Mouse (Mus musculus): ENCODE data around the gene Aup1.

Gene Aup1

GRCm38 (mm10) chr6:83031111-83031510 is 23.2 kb upstream of the Aup1 start:
- no peak for DNase-seq (ENCODE audit: low spot score)

GRCm38 (mm10) chr6:83031921-83032590 is 22.3 kb upstream of the Aup1 start:
- no peak for DNase-seq (ENCODE audit: low spot score)

- peak; percentile 60 for DNase-seq (ENCODE audit: low spot score)
Observed at GRCm38 (mm10) chr6:83032769-83033191, 21.5 kb upstream of the Aup1 start.

- DNase-seq (ENCODE audit: low spot score), result peak; percentile 74
Observed at GRCm38 (mm10) chr6:83033249-83034185, 20.8 kb upstream of the Aup1 start, which contains the start of the genes Dok1 and Loxl3. Gene Dok1, minus strand, starts transcription at chr6:83033471. Gene Loxl3, plus strand, starts transcription at chr6:83034173.

GRCm38 (mm10) chr6:83034463-83035055 is 19.8 kb upstream of the Aup1 start:
- DNase-seq (ENCODE audit: low spot score), result peak; percentile 16

GRCm38 (mm10) chr6:83037188-83037587 is 17.1 kb upstream of the Aup1 start:
- no peak for DNase-seq (ENCODE audit: low spot score)

- DNase-seq (ENCODE audit: low spot score), result peak; percentile 90
Observed at GRCm38 (mm10) chr6:83038496-83039012, 15.8 kb upstream of the Aup1 start.

- DNase-seq (ENCODE audit: low spot score), result no peak
Observed at GRCm38 (mm10) chr6:83040601-83041000, 13.7 kb upstream of the Aup1 start.

GRCm38 (mm10) chr6:83043561-83043960 is 10.8 kb upstream of the Aup1 start:
- no peak for DNase-seq (ENCODE audit: low spot score)

GRCm38 (mm10) chr6:83043993-83044392 is 10.3 kb upstream of the Aup1 start:
- DNase-seq (ENCODE audit: low spot score), result no peak

GRCm38 (mm10) chr6:83044742-83045141 is 9.6 kb upstream of the Aup1 start:
- DNase-seq (ENCODE audit: low spot score), result no peak

GRCm38 (mm10) chr6:83049367-83049766 is 5.0 kb upstream of the Aup1 start:
- DNase-seq (ENCODE audit: low spot score), result no peak

GRCm38 (mm10) chr6:83053136-83053960 is 973 bp upstream of the Aup1 start:
- DNase-seq (ENCODE audit: low spot score), result peak; percentile 55

GRCm38 (mm10) chr6:83054871-83055431 is 630 bp downstream of the Aup1 start, which contains the start of gene Htra2:
Gene Htra2, minus strand, starts transcription at chr6:83055273.
- DNase-seq (ENCODE audit: low spot score), result peak; percentile 36

- DNase-seq (ENCODE audit: low spot score), result no peak
Observed at GRCm38 (mm10) chr6:83057790-83058189, 3.5 kb downstream of the Aup1 start, which contains the start of gene Dqx1. Gene Dqx1, plus strand, starts transcription at chr6:83057844.

- DNase-seq (ENCODE audit: low spot score), result no peak
Observed at GRCm38 (mm10) chr6:83058725-83059124, 4.4 kb downstream of the Aup1 start.

GRCm38 (mm10) chr6:83065995-83066394 is 11.7 kb downstream of the Aup1 start:
- DNase-seq (ENCODE audit: low spot score), result no peak

- DNase-seq (ENCODE audit: low spot score), result no peak
Observed at GRCm38 (mm10) chr6:83066441-83066840, 12.1 kb downstream of the Aup1 start.

GRCm38 (mm10) chr6:83068221-83068620 is 13.9 kb downstream of the Aup1 start:
- DNase-seq (ENCODE audit: low spot score), result no peak

- no peak for DNase-seq (ENCODE audit: low spot score)
Observed at GRCm38 (mm10) chr6:83068706-83069487, 14.6 kb downstream of the Aup1 start.

Measured in retina, embryonic 14.5 days (tissue).